Mouse (Mus musculus) MEL (cell line): ENCODE measurements around the gene Prrxl1. TPM values are rescaled to one million over a fixed set of nuclear protein-coding genes. Genes with fewer than 3 reads are reported as not detected.

ENCODE experiments used
- polyA plus RNA-seq, 2 experiments: library from polyadenylated mRNA; stranded (reverse) in 1 of 2; unstranded in 1 of 2; fragments of >175 nt in 1 of 2; fragments of >200 nt in 1 of 2; gene quantifications; 2 replicates each; pipeline versions ENCODE4 v1.2.1 to v1.2.4; 2012; ENCODE audit warnings: low replicate concordance in 2 of 2, low read depth in 1 of 2; ENCODE audit not compliant: insufficient read length in 2 of 2, insufficient read depth in 1 of 2, missing spikeins in 1 of 2
- total RNA-seq: library from RNA; depleted of rRNA; stranded (reverse); fragments of 300-350 nt; gene quantifications from 2 replicates; pipeline ENCODE4 v1.2.3, GENCODE M21; 2012; rRNA removed

Prrxl1 gene
- total and polyA plus RNA-seq, 3 experiments: not detected

Other genes starting within 250 kb of the Prrxl1 start
- gene 1700024G13Rik, start 211.0 kb upstream of the Prrxl1 start, total RNA-seq: not detected in 2 replicates
- not detected for gene 1700024G13Rik, start 211.0 kb upstream of the Prrxl1 start, polyA plus RNA-seq
- not detected in 2 replicates for gene Slc18a3, start 134.6 kb upstream of the Prrxl1 start, total RNA-seq
- gene Slc18a3, start 134.6 kb upstream of the Prrxl1 start, polyA plus RNA-seq: not detected
- not detected in 2 replicates for gene Chat, start 133.4 kb upstream of the Prrxl1 start, total RNA-seq
- not detected for gene Chat, start 133.4 kb upstream of the Prrxl1 start, polyA plus RNA-seq
- gene Ercc6, start 85.9 kb upstream of the Prrxl1 start, total RNA-seq: 12.5 and 15.1 TPM in 2 replicates
- 100 to 1,000 TPM in 1 of 2 experiments, 10 to 100 TPM in 1; 15.4 to 186 TPM for gene Ercc6, start 85.9 kb upstream of the Prrxl1 start, polyA plus RNA-seq
- gene 3425401B19Rik, start 85.9 kb downstream of the Prrxl1 start, total RNA-seq: not detected in 2 replicates
- gene 3425401B19Rik, start 85.9 kb downstream of the Prrxl1 start, polyA plus RNA-seq: not detected
- gene Tmem273, start 186.6 kb downstream of the Prrxl1 start, total RNA-seq: not detected in 2 replicates
- gene Tmem273, start 186.6 kb downstream of the Prrxl1 start, polyA plus RNA-seq: not detected
- gene Fam170b, start 234.6 kb downstream of the Prrxl1 start, total RNA-seq: not detected in 2 replicates
- not detected for gene Fam170b, start 234.6 kb downstream of the Prrxl1 start, polyA plus RNA-seq